Mouse (Mus musculus) heart, embryonic 12.5 days (tissue): ENCODE measurements around the gene Acaca. TPM values are rescaled to one million over a fixed set of nuclear protein-coding genes. Genes with fewer than 3 reads are reported as not detected.

Source experiments
- ATAC-seq: fragments of 200-750 bp; cut with Nextera tagmentation; 2 replicates; pipeline ENCODE4 v1.8.0; 2017; ENCODE audit warnings: moderate TSS enrichment, moderate library complexity; ENCODE audit not compliant: insufficient number of reproducible peaks, low FRiP score
- H3K27ac ChIP-seq: fragments of 300-500 bp; sonication (generic); 2 replicates; pipeline ENCODE4 v1.5.1; 2016; ENCODE audit warnings: mild to moderate bottlenecking, moderate library complexity; ENCODE audit not compliant: poor library complexity, severe bottlenecking
- H3K27me3 ChIP-seq: fragments of 300-500 bp; sonication (generic); replicated peaks from 2 replicates; pipeline ENCODE4 v1.6.1; 2016; ENCODE audit warnings: mild to moderate bottlenecking, moderate library complexity
- H3K36me3 ChIP-seq: fragments of 300-500 bp; sonication (generic); 2 replicates; pipeline ENCODE4 v1.6.1; 2016; ENCODE audit warnings: mild to moderate bottlenecking, moderate library complexity
- H3K4me1 ChIP-seq: fragments of 300-500 bp; sonication (generic); replicated peaks from 2 replicates; pipeline ENCODE4 v1.6.1; 2016; ENCODE audit warnings: mild to moderate bottlenecking
- H3K4me2 ChIP-seq: fragments of 300-500 bp; sonication (generic); 2 replicates; pipeline ENCODE4 v1.6.1; 2016; ENCODE audit warnings: mild to moderate bottlenecking, moderate library complexity
- H3K4me3 ChIP-seq: fragments of 300-500 bp; sonication (generic); 2 replicates; pipeline ENCODE4 v1.5.1; 2016; ENCODE audit warnings: mild to moderate bottlenecking
- H3K9ac ChIP-seq: fragments of 300-500 bp; sonication (generic); 2 replicates; pipeline ENCODE4 v1.6.1; 2016; ENCODE audit warnings: mild to moderate bottlenecking, moderate library complexity
- H3K9me3 ChIP-seq: fragments of 300-500 bp; sonication (generic); replicated peaks from 2 replicates; pipeline ENCODE4 v1.6.1; 2016; ENCODE audit warnings: mild to moderate bottlenecking, moderate library complexity
- WGBS: fragments of 180-500 bp; shearing (Covaris S2); methylation state at CpG from one replicate; pipeline ENCODE4 v1.1.7; 2016; 5-methylcytosine and 5-hydroxymethylcytosine counted together
- polyA plus RNA-seq: library from polyadenylated mRNA; unstranded; fragments of >200 nt; fragmentation: Nextera tagmentation; extraction: Ambion mirVana; gene quantifications from 2 replicates; pipeline ENCODE4 v1.2.1, GENCODE M21; 2016

Gene Acaca
- polyA plus RNA-seq, 1 experiment from 2014 or later = 15.4 TPM

- Histone ChIP-seq H3K36me3 (peaks cover 29% of the 10 kb centered on the region), H3K4me1 (no peaks in the 10 kb centered on the region), H3K4me3 (no peak overlapping the region), H3K9ac (no peak overlapping the region), H3K4me2 (no peak overlapping the region), H3K9me3 (no peaks in the 10 kb centered on the region), H3K27me3 (no peaks in the 10 kb centered on the region), H3K27ac (no peak overlapping the region)
- no peak for ATAC-seq
- WGBS = 84% methylated on average over 3 of the region's 3 CpGs
Observed at GRCm38 (mm10) chr11:84251170-84251569, 121.7 kb downstream of the Acaca start.

DNA sequence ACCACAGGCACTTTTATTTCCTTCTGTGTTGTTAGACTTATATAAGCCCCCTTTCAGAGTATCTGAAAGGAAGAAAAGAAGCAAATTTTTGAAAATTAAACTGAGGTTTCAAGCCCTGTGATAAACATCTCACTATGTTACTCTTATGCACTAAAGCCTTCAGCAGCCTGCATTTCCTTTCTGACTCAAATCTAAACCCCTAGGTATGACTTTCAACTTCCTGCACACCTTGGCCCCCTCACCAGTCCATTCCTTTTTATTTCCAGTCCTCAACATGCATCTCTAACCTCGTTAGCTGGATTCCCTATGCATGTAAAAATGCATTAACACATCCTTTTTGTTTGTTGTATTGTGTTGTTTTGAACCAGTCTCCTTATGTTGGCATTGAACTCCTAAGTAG lies 123.0 kb downstream of the Acaca start:
- Histone ChIP-seq H3K27ac (no peak overlapping the region), H3K4me1 (no peaks in the 10 kb centered on the region), H3K4me2 (no peak overlapping the region), H3K9ac (no peak overlapping the region), H3K27me3 (no peaks in the 10 kb centered on the region), H3K36me3 (peaks cover 32% of the 10 kb centered on the region), H3K9me3 (no peaks in the 10 kb centered on the region), H3K4me3 (no peak overlapping the region)
- 85% methylated on average over 1 of the region's 1 CpGs for whole genome bisulfite sequencing
- ATAC-seq = no peak

DNA sequence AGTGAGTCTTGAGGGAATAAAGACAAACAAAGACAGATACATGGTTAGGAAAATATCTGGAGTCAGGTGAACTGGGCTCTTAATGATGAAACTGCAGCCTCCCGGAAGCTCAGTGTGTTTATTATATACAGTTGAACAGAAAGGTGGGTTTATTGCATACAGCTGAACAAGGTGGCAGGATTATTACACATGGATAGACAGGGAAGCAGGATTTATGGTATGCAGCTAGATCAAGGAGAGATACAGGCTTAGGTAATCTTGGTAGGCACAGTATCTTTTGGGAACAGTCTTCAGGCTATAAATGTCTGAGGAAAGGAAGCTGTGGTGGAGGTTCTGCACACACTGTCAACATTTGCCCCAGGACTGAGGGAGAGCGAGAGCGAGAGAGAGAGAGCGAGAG lies 126.4 kb downstream of the Acaca start:
- no peak for ATAC-seq
- no peak overlapping the region for H3K9ac ChIP-seq
- no peaks in the 10 kb centered on the region for H3K27me3 ChIP-seq

GRCm38 (mm10) chr11:84258053-84258710 lies 128.7 kb downstream of the Acaca start:
- no peaks in the 10 kb centered on the region for H3K27me3 ChIP-seq
- no peaks in the 10 kb centered on the region for H3K9me3 ChIP-seq
- no peak overlapping the region for H3K4me2 ChIP-seq
- WGBS = 48% methylated on average over 4 of the region's 4 CpGs
- no peak for ATAC-seq
- no peak overlapping the region for H3K4me3 ChIP-seq
- H3K4me1 ChIP-seq = 0 out of 2 replicates have a peak, but pooled peaks cover 4% of the 10 kb centered on the region
- H3K9ac ChIP-seq = no peak overlapping the region
- H3K36me3 ChIP-seq = peaks cover 26% of the 10 kb centered on the region
- H3K27ac ChIP-seq = no peak overlapping the region

More for the DNA sequence above, 126.4 kb downstream of the Acaca start:
- H3K4me3 ChIP-seq = no peak overlapping the region
- H3K27ac ChIP-seq = no peak overlapping the region
- H3K9me3 ChIP-seq = no peaks in the 10 kb centered on the region
- WGBS = 83% methylated on average over 4 of the region's 4 CpGs
- no peak overlapping the region for H3K4me2 ChIP-seq
- 0 out of 2 replicates have a peak, but pooled peaks cover 4% of the 10 kb centered on the region for H3K4me1 ChIP-seq
- H3K36me3 ChIP-seq = peaks cover 23% of the 10 kb centered on the region

- no peak for ATAC-seq
- Histone ChIP-seq H3K27ac (no peak overlapping the region), H3K27me3 (no peaks in the 10 kb centered on the region), H3K4me2 (no peak overlapping the region), H3K4me1 (no peaks in the 10 kb centered on the region), H3K9ac (no peak overlapping the region), H3K4me3 (no peak overlapping the region), H3K9me3 (no peaks in the 10 kb centered on the region), H3K36me3 (peaks cover 42% of the 10 kb centered on the region)
- WGBS = 68% methylated on average over 3 of the region's 3 CpGs
Observed at GRCm38 (mm10) chr11:84264490-84264889, 135.0 kb downstream of the Acaca start.

DNA sequence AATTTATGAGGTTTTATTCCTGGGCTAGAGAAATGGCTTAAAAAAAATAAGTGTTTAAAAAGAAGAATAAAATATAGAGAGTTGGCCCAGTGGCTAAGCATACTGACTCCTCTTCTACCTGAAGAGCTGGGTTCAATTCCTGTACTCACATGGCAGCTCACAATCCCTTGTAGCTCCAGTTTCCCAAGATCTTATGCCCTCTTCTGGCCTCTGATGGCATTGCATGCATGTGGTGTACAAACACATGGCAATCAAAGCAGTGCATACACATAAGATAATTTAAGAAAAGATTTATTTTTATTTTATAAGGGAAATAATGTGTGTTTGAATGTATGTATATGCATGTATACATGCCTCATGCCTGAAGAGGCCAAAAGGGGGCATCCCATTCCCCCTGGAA lies 138.6 kb downstream of the Acaca start:
- peaks cover 30% of the 10 kb centered on the region for H3K36me3 ChIP-seq

GRCm38 (mm10) chr11:84270511-84270910 lies 141.0 kb downstream of the Acaca start:
- no peaks in the 10 kb centered on the region for H3K9me3 ChIP-seq
- H3K4me2 ChIP-seq = no peak overlapping the region
- H3K27ac ChIP-seq = no peak overlapping the region
- ATAC-seq = no peak
- no peak overlapping the region for H3K9ac ChIP-seq
- peaks cover 27% of the 10 kb centered on the region for H3K36me3 ChIP-seq
- peaks cover 7% of the 10 kb centered on the region for H3K4me1 ChIP-seq
- H3K4me3 ChIP-seq = no peak overlapping the region
- H3K27me3 ChIP-seq = no peaks in the 10 kb centered on the region
- WGBS = 72% methylated on average over 3 of the region's 3 CpGs

More for the DNA sequence above, 138.6 kb downstream of the Acaca start:
- Histone ChIP-seq H3K9me3 (no peaks in the 10 kb centered on the region), H3K27ac (no peak overlapping the region), H3K9ac (no peak overlapping the region), H3K4me3 (no peak overlapping the region), H3K4me2 (no peak overlapping the region), H3K27me3 (no peaks in the 10 kb centered on the region), H3K4me1 (peaks cover 7% of the 10 kb centered on the region)
- no peak for ATAC-seq

DNA sequence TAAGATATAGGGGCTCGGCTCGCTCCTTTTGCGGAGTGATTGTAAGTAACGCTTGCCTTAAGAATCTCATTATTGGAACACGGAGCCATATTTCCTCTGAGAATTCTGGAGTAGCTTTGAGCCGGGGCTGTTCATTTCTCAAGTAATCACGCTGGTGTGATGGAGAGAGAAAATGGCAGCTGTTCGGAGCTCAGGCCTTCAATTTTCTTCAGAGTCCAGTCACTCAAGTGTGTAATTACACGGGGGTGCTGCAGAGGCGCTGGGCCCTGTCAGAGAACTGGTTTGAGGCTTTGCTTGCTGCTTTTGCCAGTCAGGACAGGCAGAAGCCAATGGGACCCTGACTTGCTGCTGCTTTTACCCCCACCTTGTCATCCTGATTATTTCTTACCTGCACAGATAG lies 142.5 kb downstream of the Acaca start:
- WGBS = 88% methylated on average over 10 of the region's 10 CpGs
- Histone ChIP-seq H3K4me3 (no peak overlapping the region), H3K4me1 (peaks cover 7% of the 10 kb centered on the region), H3K27ac (0 out of 2 replicates have a peak overlapping the region, but pooled peaks have one; percentile 23), H3K9ac (no peak overlapping the region; the same call in 1 of the 2 replicates), H3K36me3 (peaks cover 21% of the 10 kb centered on the region), H3K27me3 (no peaks in the 10 kb centered on the region), H3K9me3 (no peaks in the 10 kb centered on the region), H3K4me2 (no peak overlapping the region)
- ATAC-seq = no peak

DNA sequence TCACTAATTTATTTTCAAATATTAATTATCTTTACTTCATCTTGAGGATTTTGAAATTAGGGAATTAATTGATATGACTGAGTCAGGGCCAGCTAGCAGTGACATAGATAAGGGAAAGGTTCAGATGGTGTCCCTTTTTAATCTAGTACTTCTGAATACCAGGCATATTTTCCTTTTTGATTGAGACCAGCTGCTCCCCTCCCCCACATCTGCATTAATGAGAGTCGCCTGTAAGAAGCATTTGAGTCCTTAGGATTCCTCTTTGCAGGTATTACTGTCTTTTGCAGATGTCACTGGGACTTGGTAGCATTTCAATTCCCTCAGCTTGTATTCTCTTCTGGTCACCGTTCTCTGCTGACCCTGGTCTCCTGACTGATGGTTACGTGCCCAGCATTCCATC lies 143.1 kb downstream of the Acaca start:
- Histone ChIP-seq H3K4me1 (peaks cover 7% of the 10 kb centered on the region), H3K27ac (no peak overlapping the region), H3K4me2 (no peak overlapping the region), H3K9ac (no peak overlapping the region), H3K4me3 (no peak overlapping the region), H3K9me3 (no peaks in the 10 kb centered on the region), H3K27me3 (no peaks in the 10 kb centered on the region), H3K36me3 (peaks cover 23% of the 10 kb centered on the region)
- WGBS = 66% methylated on average over 3 of the region's 3 CpGs
- no peak for ATAC-seq

GRCm38 (mm10) chr11:84276979-84277378 lies 147.5 kb downstream of the Acaca start:
- H3K4me3 ChIP-seq = no peak overlapping the region
- H3K36me3 ChIP-seq = peaks cover 20% of the 10 kb centered on the region
- H3K4me2 ChIP-seq = no peak overlapping the region
- ATAC-seq = no peak
- H3K9ac ChIP-seq = no peak overlapping the region
- no peaks in the 10 kb centered on the region for H3K9me3 ChIP-seq
- 78% methylated on average over 5 of the region's 5 CpGs for WGBS
- no peak overlapping the region for H3K27ac ChIP-seq
- H3K27me3 ChIP-seq = no peaks in the 10 kb centered on the region
- H3K4me1 ChIP-seq = peaks cover 6% of the 10 kb centered on the region

GRCm38 (mm10) chr11:84281280-84281679 lies 151.8 kb downstream of the Acaca start:
- Histone ChIP-seq H3K9me3 (no peaks in the 10 kb centered on the region), H3K27me3 (no peaks in the 10 kb centered on the region), H3K36me3 (peaks cover 14% of the 10 kb centered on the region), H3K4me1 (peaks cover 12% of the 10 kb centered on the region), H3K4me3 (no peak overlapping the region), H3K4me2 (no peak overlapping the region), H3K27ac (no peak overlapping the region), H3K9ac (no peak overlapping the region)
- WGBS = 75% methylated on average over 5 of the region's 5 CpGs
- ATAC-seq = no peak
